Mouse (Mus musculus): ENCODE measurements at regions not wholly inside any gene's neighbourhood (a gene's known extent, or its start where the extent isn't known, plus 50 kb on each side); places are given as distances from the start of the nearest gene placed in this dataset.

GRCm38 (mm10) chr16:79718230-79718629 lies 627.3 kb upstream of the Tmprss15 start:
- TF ChIP-seq CTCF (IDR thresholded peaks at IDR 0.05; ENCODE audit: borderline replicate concordance, control insufficient read depth, extremely low read depth, insufficient read depth, low read length, poor library complexity) (no peak), POLR2A (IDR thresholded peaks at IDR 0.05; ENCODE audit: control insufficient read depth, extremely low read depth, insufficient read depth, low read length, poor library complexity) (no peak)
- DNase-seq = no peak
- H3K36me3 ChIP-seq (ENCODE audit: control insufficient read depth, insufficient read depth, low read length) = no peaks in the 10 kb centered on the region
- no peak overlapping the region for H3K4me3 ChIP-seq (ENCODE audit: control insufficient read depth, insufficient read depth, low read length)
- 100% methylated on average over 1 of the region's 1 CpGs for WGBS
- H3K4me1 ChIP-seq (replicated peaks; ENCODE audit: control insufficient read depth, insufficient read depth, low read length) = no peaks in the 10 kb centered on the region
- no peak overlapping the region for H3K27ac ChIP-seq (ENCODE audit: control insufficient read depth, insufficient read depth, low read length)
- no peaks in the 10 kb centered on the region for H3K27me3 ChIP-seq (ENCODE audit: control insufficient read depth, insufficient read depth, low read length)

- Histone ChIP-seq H3K4me1 (replicated peaks; ENCODE audit: control insufficient read depth, insufficient read depth, low read length) (no peaks in the 10 kb centered on the region), H3K27me3 (ENCODE audit: control insufficient read depth, insufficient read depth, low read length) (no peaks in the 10 kb centered on the region), H3K27ac (ENCODE audit: control insufficient read depth, insufficient read depth, low read length) (no peak overlapping the region), H3K36me3 (ENCODE audit: control insufficient read depth, insufficient read depth, low read length) (no peaks in the 10 kb centered on the region), H3K4me3 (ENCODE audit: control insufficient read depth, insufficient read depth, low read length) (no peak overlapping the region)
- no peak for DNase-seq
- WGBS = 88% methylated on average over 2 of the region's 2 CpGs
- TF ChIP-seq POLR2A (IDR thresholded peaks at IDR 0.05; ENCODE audit: control insufficient read depth, extremely low read depth, insufficient read depth, low read length, poor library complexity) (no peak), CTCF (IDR thresholded peaks at IDR 0.05; ENCODE audit: borderline replicate concordance, control insufficient read depth, extremely low read depth, insufficient read depth, low read length, poor library complexity) (no peak)
Measured at GRCm38 (mm10) chr16:79692444-79692843, 601.5 kb upstream of the Tmprss15 start.

GRCm38 (mm10) chr16:79651162-79651741 lies 560.4 kb upstream of the Tmprss15 start:
- TF ChIP-seq POLR2A (IDR thresholded peaks at IDR 0.05; ENCODE audit: control insufficient read depth, extremely low read depth, insufficient read depth, low read length, poor library complexity) (no peak), CTCF (IDR thresholded peaks at IDR 0.05; ENCODE audit: borderline replicate concordance, control insufficient read depth, extremely low read depth, insufficient read depth, low read length, poor library complexity) (no peak)
- Histone ChIP-seq H3K4me1 (replicated peaks; ENCODE audit: control insufficient read depth, insufficient read depth, low read length) (no peaks in the 10 kb centered on the region), H3K27ac (ENCODE audit: control insufficient read depth, insufficient read depth, low read length) (no peak overlapping the region), H3K36me3 (ENCODE audit: control insufficient read depth, insufficient read depth, low read length) (no peaks in the 10 kb centered on the region), H3K4me3 (ENCODE audit: control insufficient read depth, insufficient read depth, low read length) (no peak overlapping the region), H3K27me3 (ENCODE audit: control insufficient read depth, insufficient read depth, low read length) (no peaks in the 10 kb centered on the region)
- WGBS = 91% methylated on average over 6 of the region's 6 CpGs
- DNase-seq = no peak

- TF ChIP-seq POLR2A (IDR thresholded peaks at IDR 0.05; ENCODE audit: control insufficient read depth, extremely low read depth, insufficient read depth, low read length, poor library complexity) (no peak), CTCF (IDR thresholded peaks at IDR 0.05; ENCODE audit: borderline replicate concordance, control insufficient read depth, extremely low read depth, insufficient read depth, low read length, poor library complexity) (no peak)
- H3K4me3 ChIP-seq (ENCODE audit: control insufficient read depth, insufficient read depth, low read length) = no peak overlapping the region
- no peaks in the 10 kb centered on the region for H3K4me1 ChIP-seq (replicated peaks; ENCODE audit: control insufficient read depth, insufficient read depth, low read length)
- 76% methylated on average over 3 of the region's 3 CpGs for WGBS
- H3K36me3 ChIP-seq (ENCODE audit: control insufficient read depth, insufficient read depth, low read length) = no peaks in the 10 kb centered on the region
- no peak overlapping the region for H3K27ac ChIP-seq (ENCODE audit: control insufficient read depth, insufficient read depth, low read length)
- DNase-seq = no peak
- no peaks in the 10 kb centered on the region for H3K27me3 ChIP-seq (ENCODE audit: control insufficient read depth, insufficient read depth, low read length)
Measured at GRCm38 (mm10) chr16:79640898-79641297, 550.0 kb upstream of the Tmprss15 start.

GRCm38 (mm10) chr16:79627139-79627538 lies 536.2 kb upstream of the Tmprss15 start:
- H3K4me1 ChIP-seq (replicated peaks; ENCODE audit: control insufficient read depth, insufficient read depth, low read length) = no peaks in the 10 kb centered on the region
- no peaks in the 10 kb centered on the region for H3K36me3 ChIP-seq (ENCODE audit: control insufficient read depth, insufficient read depth, low read length)
- H3K4me3 ChIP-seq (ENCODE audit: control insufficient read depth, insufficient read depth, low read length) = no peak overlapping the region
- H3K27ac ChIP-seq (ENCODE audit: control insufficient read depth, insufficient read depth, low read length) = no peak overlapping the region
- no peak for DNase-seq
- WGBS = 85% methylated on average over 1 of the region's 1 CpGs
- no peaks in the 10 kb centered on the region for H3K27me3 ChIP-seq (ENCODE audit: control insufficient read depth, insufficient read depth, low read length)
- no peak for TF ChIP-seq POLR2A (IDR thresholded peaks at IDR 0.05; ENCODE audit: control insufficient read depth, extremely low read depth, insufficient read depth, low read length, poor library complexity)

GRCm38 (mm10) chr16:79611002-79611401 lies 520.1 kb upstream of the Tmprss15 start:
- TF ChIP-seq CTCF (IDR thresholded peaks at IDR 0.05; ENCODE audit: borderline replicate concordance, control insufficient read depth, extremely low read depth, insufficient read depth, low read length, poor library complexity) = no peak
- no peak for TF ChIP-seq POLR2A (IDR thresholded peaks at IDR 0.05; ENCODE audit: control insufficient read depth, extremely low read depth, insufficient read depth, low read length, poor library complexity)
- H3K36me3 ChIP-seq (ENCODE audit: control insufficient read depth, insufficient read depth, low read length) = no peaks in the 10 kb centered on the region
- no peak for DNase-seq
- no peaks in the 10 kb centered on the region for H3K4me1 ChIP-seq (replicated peaks; ENCODE audit: control insufficient read depth, insufficient read depth, low read length)
- no peak overlapping the region for H3K4me3 ChIP-seq (ENCODE audit: control insufficient read depth, insufficient read depth, low read length)
- H3K27me3 ChIP-seq (ENCODE audit: control insufficient read depth, insufficient read depth, low read length) = no peaks in the 10 kb centered on the region
- H3K27ac ChIP-seq (ENCODE audit: control insufficient read depth, insufficient read depth, low read length) = no peak overlapping the region
- 90% methylated on average over 5 of the region's 5 CpGs for WGBS

- WGBS = 73% methylated on average over 3 of the region's 3 CpGs
- TF ChIP-seq CTCF (IDR thresholded peaks at IDR 0.05; ENCODE audit: borderline replicate concordance, control insufficient read depth, extremely low read depth, insufficient read depth, low read length, poor library complexity) (no peak), POLR2A (IDR thresholded peaks at IDR 0.05; ENCODE audit: control insufficient read depth, extremely low read depth, insufficient read depth, low read length, poor library complexity) (no peak)
- no peaks in the 10 kb centered on the region for H3K4me1 ChIP-seq (replicated peaks; ENCODE audit: control insufficient read depth, insufficient read depth, low read length)
- H3K27ac ChIP-seq (ENCODE audit: control insufficient read depth, insufficient read depth, low read length) = no peak overlapping the region
- no peak overlapping the region for H3K4me3 ChIP-seq (ENCODE audit: control insufficient read depth, insufficient read depth, low read length)
- no peaks in the 10 kb centered on the region for H3K36me3 ChIP-seq (ENCODE audit: control insufficient read depth, insufficient read depth, low read length)
- no peaks in the 10 kb centered on the region for H3K27me3 ChIP-seq (ENCODE audit: control insufficient read depth, insufficient read depth, low read length)
- no peak for DNase-seq
Measured at GRCm38 (mm10) chr16:79590891-79591290, 500.0 kb upstream of the Tmprss15 start.

Data from thymus, adult 2 months (tissue).